Mouse (Mus musculus): ENCODE measurements around the gene Bricd5. TPM values are rescaled to one million over a fixed set of nuclear protein-coding genes. Genes with fewer than 3 reads are reported as not detected.

The Bricd5 gene
- polyA plus RNA-seq, 1 experiment: 1.5 TPM

DNA sequence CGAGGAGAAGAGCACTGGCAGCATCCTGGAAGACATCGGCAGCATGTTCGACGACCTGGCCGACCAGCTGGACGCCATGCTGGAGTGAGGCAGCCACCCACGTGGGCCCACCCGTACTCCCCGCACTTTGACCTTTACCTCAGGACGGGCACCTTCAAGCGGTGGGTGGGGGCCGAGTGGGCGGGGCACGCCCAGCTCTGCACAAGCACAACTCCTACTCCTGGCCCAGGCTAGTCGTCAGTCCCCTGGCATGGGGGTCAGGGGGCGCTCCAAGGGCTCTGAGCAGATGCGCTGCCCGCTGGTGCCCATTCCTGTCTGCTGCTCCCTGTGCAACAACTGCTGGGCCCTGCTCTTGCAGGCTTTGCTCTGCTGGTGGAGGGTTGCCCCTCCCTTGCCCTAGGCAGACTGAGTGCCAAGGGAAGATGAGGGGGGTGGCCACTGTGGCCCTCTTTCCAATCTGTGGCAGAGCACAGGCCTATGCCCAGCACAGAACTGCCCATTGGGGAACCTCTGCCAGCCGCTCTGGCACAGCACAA, 33.5 kb downstream of the Bricd5 start:
- H3K4me1 ChIP-seq (ENCODE audit: control insufficient read depth, insufficient read depth, insufficient read length): no peaks in the 10 kb centered on the region; the same call in 1 of the 2 replicates
- H3K4me3 ChIP-seq (ENCODE audit: extremely low read depth, insufficient read depth, insufficient read length): no peak overlapping the region
- no peak overlapping the region for H3K27ac ChIP-seq (ENCODE audit: insufficient read depth, low read length)
- 80% methylated on average over 19 of the region's 19 CpGs for WGBS
- no peaks in the 10 kb centered on the region for H3K27me3 ChIP-seq (ENCODE audit: control insufficient read depth, insufficient read depth, low read length)
- no peak for TF ChIP-seq POLR2A (IDR thresholded peaks at IDR 0.05; ENCODE audit: low read depth, low read length)
- TF ChIP-seq CTCF (IDR thresholded peaks at IDR 0.05; ENCODE audit: extremely low read depth, insufficient read depth, insufficient read length, insufficient replicate concordance): no peak
- H3K36me3 ChIP-seq (ENCODE audit: control insufficient read depth, insufficient read depth, low read length): peaks cover 35% of the 10 kb centered on the region
- no peak for DNase-seq (ENCODE audit: low read depth in 1 of 2, low spot score in 2 of 2)

- TF ChIP-seq POLR2A (IDR thresholded peaks at IDR 0.05; ENCODE audit: low read depth, low read length): no peak
- Histone ChIP-seq H3K4me3 (ENCODE audit: extremely low read depth, insufficient read depth, insufficient read length) (no peak overlapping the region), H3K4me1 (ENCODE audit: control insufficient read depth, insufficient read depth, insufficient read length) (no peaks in the 10 kb centered on the region; the same call in 1 of the 2 replicates), H3K27ac (ENCODE audit: insufficient read depth, low read length) (no peak overlapping the region), H3K36me3 (ENCODE audit: control insufficient read depth, insufficient read depth, low read length) (peaks cover 35% of the 10 kb centered on the region), H3K27me3 (ENCODE audit: control insufficient read depth, insufficient read depth, low read length) (no peaks in the 10 kb centered on the region)
- DNase-seq (ENCODE audit: low read depth in 1 of 2, low spot score in 2 of 2): no peak
- 91% methylated on average over 12 of the region's 12 CpGs for WGBS
These were observed 34.2 kb downstream of the Bricd5 start for GRCm38 (mm10) chr17:24507806-24508460.

GRCm38 (mm10) chr17:24513609-24514008, 39.9 kb downstream of the Bricd5 start:
- Histone ChIP-seq H3K27me3 (ENCODE audit: control insufficient read depth, insufficient read depth, low read length) (no peaks in the 10 kb centered on the region), H3K36me3 (ENCODE audit: control insufficient read depth, insufficient read depth, low read length) (peaks cover 60% of the 10 kb centered on the region), H3K27ac (ENCODE audit: insufficient read depth, low read length) (no peak overlapping the region), H3K4me1 (ENCODE audit: control insufficient read depth, insufficient read depth, insufficient read length) (no peaks in the 10 kb centered on the region), H3K4me3 (ENCODE audit: extremely low read depth, insufficient read depth, insufficient read length) (no peak overlapping the region)
- DNase-seq (ENCODE audit: low read depth in 1 of 2, low spot score in 2 of 2): no peak
- TF ChIP-seq POLR2A (IDR thresholded peaks at IDR 0.05; ENCODE audit: low read depth, low read length) (no peak), CTCF (IDR thresholded peaks at IDR 0.05; ENCODE audit: extremely low read depth, insufficient read depth, insufficient read length, insufficient replicate concordance) (no peak)
- 73% methylated on average over 5 of the region's 5 CpGs for WGBS

- H3K27ac ChIP-seq (ENCODE audit: insufficient read depth, low read length): peak overlapping the region; percentile 5; the same call in 1 of the 2 replicates
- no peaks in the 10 kb centered on the region for H3K4me1 ChIP-seq (ENCODE audit: control insufficient read depth, insufficient read depth, insufficient read length)
- H3K36me3 ChIP-seq (ENCODE audit: control insufficient read depth, insufficient read depth, low read length): peaks cover 53% of the 10 kb centered on the region
- 92% methylated on average over 24 of the region's 24 CpGs for WGBS
- H3K4me3 ChIP-seq (ENCODE audit: extremely low read depth, insufficient read depth, insufficient read length): no peak overlapping the region
- DNase-seq (ENCODE audit: low read depth in 1 of 2, low spot score in 2 of 2): no peak
- TF ChIP-seq POLR2A (IDR thresholded peaks at IDR 0.05; ENCODE audit: low read depth, low read length): no peak
- no peak for TF ChIP-seq CTCF (IDR thresholded peaks at IDR 0.05; ENCODE audit: extremely low read depth, insufficient read depth, insufficient read length, insufficient replicate concordance)
- no peaks in the 10 kb centered on the region for H3K27me3 ChIP-seq (ENCODE audit: control insufficient read depth, insufficient read depth, low read length)
These were observed 40.9 kb downstream of the Bricd5 start for GRCm38 (mm10) chr17:24514270-24515257.

- Histone ChIP-seq H3K4me3 (ENCODE audit: extremely low read depth, insufficient read depth, insufficient read length) (no peak overlapping the region), H3K36me3 (ENCODE audit: control insufficient read depth, insufficient read depth, low read length) (peaks cover 18% of the 10 kb centered on the region), H3K4me1 (ENCODE audit: control insufficient read depth, insufficient read depth, insufficient read length) (no peaks in the 10 kb centered on the region), H3K27ac (ENCODE audit: insufficient read depth, low read length) (no peak overlapping the region), H3K27me3 (ENCODE audit: control insufficient read depth, insufficient read depth, low read length) (no peaks in the 10 kb centered on the region)
- WGBS: 89% methylated on average over 4 of the region's 4 CpGs
- TF ChIP-seq POLR2A (IDR thresholded peaks at IDR 0.05; ENCODE audit: low read depth, low read length) (no peak), CTCF (IDR thresholded peaks at IDR 0.05; ENCODE audit: extremely low read depth, insufficient read depth, insufficient read length, insufficient replicate concordance) (no peak)
- no peak for DNase-seq (ENCODE audit: low read depth in 1 of 2, low spot score in 2 of 2)
These were observed 46.8 kb downstream of the Bricd5 start for GRCm38 (mm10) chr17:24520450-24520849.

- 81% methylated on average over 2 of the region's 2 CpGs for WGBS
- DNase-seq (ENCODE audit: low read depth in 1 of 2, low spot score in 2 of 2): no peak
- Histone ChIP-seq H3K36me3 (ENCODE audit: control insufficient read depth, insufficient read depth, low read length) (no peaks in the 10 kb centered on the region; the same call in 1 of the 2 replicates), H3K4me3 (ENCODE audit: extremely low read depth, insufficient read depth, insufficient read length) (no peak overlapping the region), H3K27ac (ENCODE audit: insufficient read depth, low read length) (no peak overlapping the region), H3K27me3 (ENCODE audit: control insufficient read depth, insufficient read depth, low read length) (no peaks in the 10 kb centered on the region), H3K4me1 (ENCODE audit: control insufficient read depth, insufficient read depth, insufficient read length) (peaks cover 13% of the 10 kb centered on the region; the same call in 1 of the 2 replicates)
- TF ChIP-seq POLR2A (IDR thresholded peaks at IDR 0.05; ENCODE audit: low read depth, low read length): no peak
These were observed 51.0 kb downstream of the Bricd5 start for GRCm38 (mm10) chr17:24524734-24525133.

Other genes with a start within 250 kb of the Bricd5 start
- 9.7 and 11.1 TPM in 2 replicates for gene Ccnf, start 222.4 kb upstream of the Bricd5 start, polyA plus RNA-seq (2012; rRNA removed)
- 0.05 and 0.15 TPM in 2 replicates for gene Abca17, start 122.8 kb upstream of the Bricd5 start, polyA plus RNA-seq (2012; rRNA removed)
- gene Abca3, start 121.9 kb upstream of the Bricd5 start, polyA plus RNA-seq (2012; rRNA removed): 32.6 and 34.9 TPM in 2 replicates
- gene Rnps1, start 59.3 kb upstream of the Bricd5 start, polyA plus RNA-seq (2012; rRNA removed): 87.0 and 113 TPM in 2 replicates
- 28.0 and 38.1 TPM in 2 replicates for gene Eci1, start 47.2 kb upstream of the Bricd5 start, polyA plus RNA-seq (2012; rRNA removed)
- 7.8 and 8.6 TPM in 2 replicates for gene Dnase1l2, start 30.8 kb upstream of the Bricd5 start, polyA plus RNA-seq (2012; rRNA removed)
- gene E4f1, start 3.6 kb upstream of the Bricd5 start, polyA plus RNA-seq (2012; rRNA removed): 95.9 and 110 TPM in 2 replicates
- 31.6 and 51.3 TPM in 2 replicates for gene Pgp, start 3.5 kb upstream of the Bricd5 start, polyA plus RNA-seq (2012; rRNA removed)
- gene Mlst8, start 5.2 kb downstream of the Bricd5 start, polyA plus RNA-seq (2012; rRNA removed): 37.8 and 43.7 TPM in 2 replicates
- 0.40 and 0.47 TPM in 2 replicates for gene Caskin1, start 14.7 kb downstream of the Bricd5 start, polyA plus RNA-seq (2012; rRNA removed)
- 182 and 213 TPM in 2 replicates for gene Traf7, start 54.1 kb downstream of the Bricd5 start, polyA plus RNA-seq (2012; rRNA removed)
- gene Rab26, start 60.3 kb downstream of the Bricd5 start, polyA plus RNA-seq (2012; rRNA removed): 2.2 and 2.5 TPM in 2 replicates
- gene Pkd1, start 76.0 kb downstream of the Bricd5 start, polyA plus RNA-seq (2012; rRNA removed): 70.8 and 73.9 TPM in 2 replicates
- 86.1 and 90.2 TPM in 2 replicates for gene Tsc2, start 158.7 kb downstream of the Bricd5 start, polyA plus RNA-seq (2012; rRNA removed)
- gene Nthl1, start 158.8 kb downstream of the Bricd5 start, polyA plus RNA-seq (2012; rRNA removed): 7.1 and 8.1 TPM in 2 replicates
- gene Slc9a3r2, start 176.4 kb downstream of the Bricd5 start, polyA plus RNA-seq (2012; rRNA removed): 62.2 and 66.7 TPM in 2 replicates
- gene Npw, start 184.6 kb downstream of the Bricd5 start, polyA plus RNA-seq (2012; rRNA removed): 0.71 and 1.7 TPM in 2 replicates
- 59.7 and 77.0 TPM in 2 replicates for gene Zfp598, start 195.8 kb downstream of the Bricd5 start, polyA plus RNA-seq (2012; rRNA removed)
- gene Syngr3, start 216.1 kb downstream of the Bricd5 start, polyA plus RNA-seq (2012; rRNA removed): 0.20 and 0.23 TPM in 2 replicates
- gene Gfer, start 222.3 kb downstream of the Bricd5 start, polyA plus RNA-seq (2012; rRNA removed): 13.8 and 26.7 TPM in 2 replicates
- 6.8 and 7.5 TPM in 2 replicates for gene Noxo1, start 222.3 kb downstream of the Bricd5 start, polyA plus RNA-seq (2012; rRNA removed)
- gene Tbl3, start 233.8 kb downstream of the Bricd5 start, polyA plus RNA-seq (2012; rRNA removed): 52.5 and 59.8 TPM in 2 replicates
- 0.41 and 0.86 TPM in 2 replicates for gene Rnf151, start 244.2 kb downstream of the Bricd5 start, polyA plus RNA-seq (2012; rRNA removed)
- gene Rps2, start 244.2 kb downstream of the Bricd5 start, polyA plus RNA-seq (2012; rRNA removed): 2,560 and 3,342 TPM in 2 replicates